Mouse (Mus musculus) cerebellum, adult 2 months (tissue): ENCODE data around the gene E2f8. TPM values are rescaled to one million over a fixed set of nuclear protein-coding genes. Genes with fewer than 3 reads are reported as not detected.

Source experiments
- DNase-seq, 2 experiments: peaks; one replicate each; pipeline ENCODE4 v3.0.0; 2021
- H3K27ac ChIP-seq: fragments of 200-500 bp; 2 replicates; pipeline ENCODE4 v1.5.1; 2012; ENCODE audit warnings: low read length, control low read depth, inconsistent platforms; ENCODE audit not compliant: insufficient read depth
- H3K27me3 ChIP-seq: fragments of 200-500 bp; 2 replicates; pipeline ENCODE4 v1.6.1; 2012; ENCODE audit warnings: inconsistent platforms, mild to moderate bottlenecking, low read length, moderate library complexity; ENCODE audit not compliant: control insufficient read depth, insufficient read depth
- H3K4me1 ChIP-seq: fragments of 200-500 bp; 2 replicates; pipeline ENCODE4 v1.6.1; 2011; ENCODE audit warnings: low read length; ENCODE audit not compliant: control insufficient read depth, insufficient read depth
- H3K4me3 ChIP-seq: fragments of 200-500 bp; replicated peaks from 2 replicates; pipeline ENCODE3; 2011; ENCODE audit warnings: mild to moderate bottlenecking, low read depth, low read length, control low read depth; ENCODE audit not compliant: insufficient read depth
- CTCF ChIP-seq: fragments of 200-500 bp; IDR thresholded peaks from 2 replicates; pipeline ENCODE4 v1.5.1; 2011; ENCODE audit warnings: low read depth, mild to moderate bottlenecking, control low read depth, low read length, moderate library complexity, borderline replicate concordance; ENCODE audit not compliant: insufficient read depth
- POLR2A ChIP-seq: fragments of 200-500 bp; IDR thresholded peaks from 2 replicates; pipeline ENCODE4 v1.6.1; 2011; ENCODE audit warnings: low read length, control low read depth, borderline replicate concordance; ENCODE audit not compliant: insufficient read depth
- WGBS: fragments of 180-500 bp; shearing (Covaris S2); methylation state at CpG from one replicate; pipeline ENCODE4 v1.1.7; 2018; 5-methylcytosine and 5-hydroxymethylcytosine counted together
- polyA plus RNA-seq: library from polyadenylated mRNA; depleted of rRNA; stranded (reverse); fragments of >200 nt; gene quantifications from 2 replicates; pipeline ENCODE4 v1.2.3, GENCODE M21; 2012; rRNA removed

Gene E2f8
- polyA plus RNA-seq: 0.10 and 0.14 TPM in 2 replicates

GRCm38 (mm10) chr7:48881486-48881885 is at the start of gene E2f8:
Gene E2f8, minus strand, starts transcription at chr7:48881596.
- under 1% methylated on average over 40 of the region's 41 CpGs for WGBS
- TF ChIP-seq POLR2A (no peak), CTCF (no peak)
- Histone ChIP-seq H3K4me1 (peaks cover 3% of the 10 kb centered on the region; the same call in 1 of the 2 replicates), H3K4me3 (peak within 1 kb of the TSS; percentile 55), H3K27ac (no peak within 1 kb of the TSS), H3K27me3 (peaks cover 1% of the 10 kb centered on the region; the same call in 1 of the 2 replicates)
- DNase-seq: peak in 1 of 2 experiments; percentile 20

DNA sequence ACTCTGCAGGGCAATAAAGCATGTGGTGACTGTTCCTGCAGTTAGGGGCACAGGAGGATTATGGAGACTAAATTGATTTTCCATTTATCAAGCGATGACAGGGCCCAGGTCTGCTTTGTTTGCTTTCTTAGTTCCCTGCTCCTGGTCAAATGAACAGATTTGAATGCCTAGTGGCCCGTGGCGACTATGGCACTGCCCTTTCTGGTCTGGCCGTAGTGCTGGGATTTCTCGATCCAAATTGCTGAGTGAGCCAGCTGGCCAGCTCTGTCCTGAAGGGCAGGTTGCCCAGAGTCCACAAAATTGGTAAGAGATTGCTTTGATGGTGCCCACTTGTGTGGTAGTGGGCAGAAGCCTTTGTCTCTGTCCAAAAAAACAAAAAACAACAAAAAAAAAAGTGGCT is 49.0 kb upstream of the E2f8 start:
- Histone ChIP-seq H3K27ac (no peak overlapping the region), H3K27me3 (no peaks in the 10 kb centered on the region), H3K4me3 (no peak overlapping the region), H3K4me1 (peaks cover 50% of the 10 kb centered on the region)
- DNase-seq: peak; percentile 90 to 95
- TF ChIP-seq POLR2A: no peak
- peak; percentile 27; the same call in 1 of the 2 replicates for TF ChIP-seq CTCF
- WGBS: 6% methylated on average over 5 of the region's 5 CpGs

DNA sequence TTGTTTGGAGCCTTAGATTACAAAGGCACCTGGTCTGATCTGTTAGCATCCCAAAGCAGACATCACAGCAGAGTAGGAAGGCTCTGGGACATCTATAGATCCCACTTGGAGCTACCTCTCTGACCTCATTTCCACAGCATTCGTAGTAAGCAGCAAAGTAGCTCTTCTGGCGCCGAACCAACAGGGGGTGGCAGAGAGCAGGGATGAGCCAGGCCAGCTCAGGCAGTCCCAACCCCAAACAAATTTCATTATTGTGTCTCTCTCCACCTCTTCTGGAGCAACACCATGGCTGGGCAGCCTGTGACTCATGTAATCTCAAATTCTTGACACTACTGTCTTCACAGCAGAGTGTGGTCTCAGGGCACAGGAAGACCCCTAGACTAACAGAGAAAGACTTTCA is 47.0 kb upstream of the E2f8 start:
- DNase-seq: peak; percentile 74 to 80
- Histone ChIP-seq H3K4me3 (no peak overlapping the region), H3K27me3 (no peaks in the 10 kb centered on the region), H3K27ac (no peak overlapping the region), H3K4me1 (peaks cover 37% of the 10 kb centered on the region)
- TF ChIP-seq CTCF (peak; percentile 86), POLR2A (no peak)
- WGBS: 15% methylated on average over 3 of the region's 3 CpGs

GRCm38 (mm10) chr7:48925214-48925613 is 43.8 kb upstream of the E2f8 start:
- Histone ChIP-seq H3K27ac (no peak overlapping the region), H3K4me3 (no peak overlapping the region), H3K4me1 (peaks cover 14% of the 10 kb centered on the region), H3K27me3 (no peaks in the 10 kb centered on the region)
- WGBS: 95% methylated on average over 3 of the region's 3 CpGs
- TF ChIP-seq POLR2A (no peak), CTCF (no peak)
- DNase-seq: no peak

GRCm38 (mm10) chr7:48923620-48924019 is 42.2 kb upstream of the E2f8 start:
- Histone ChIP-seq H3K27me3 (no peaks in the 10 kb centered on the region), H3K27ac (no peak overlapping the region), H3K4me3 (no peak overlapping the region), H3K4me1 (peaks cover 6% of the 10 kb centered on the region)
- DNase-seq: no peak
- no peak for TF ChIP-seq CTCF
- WGBS: 97% methylated on average over 10 of the region's 10 CpGs

GRCm38 (mm10) chr7:48918389-48918788 is 37.0 kb upstream of the E2f8 start:
- H3K27me3 ChIP-seq: no peaks in the 10 kb centered on the region
- no peaks in the 10 kb centered on the region; the same call in 1 of the 2 replicates for H3K4me1 ChIP-seq
- no peak overlapping the region for H3K4me3 ChIP-seq
- no peak overlapping the region for H3K27ac ChIP-seq
- 59% methylated on average over 11 of the region's 11 CpGs for WGBS
- TF ChIP-seq POLR2A: no peak
- DNase-seq: no peak

- H3K4me1 ChIP-seq: no peaks in the 10 kb centered on the region; the same call in 1 of the 2 replicates
- H3K4me3 ChIP-seq: no peak overlapping the region
- no peak overlapping the region for H3K27ac ChIP-seq
- H3K27me3 ChIP-seq: no peaks in the 10 kb centered on the region
- DNase-seq: no peak
- TF ChIP-seq POLR2A (no peak), CTCF (no peak)
- 53% methylated on average over 5 of the region's 5 CpGs for WGBS
Measured at GRCm38 (mm10) chr7:48917988-48918387, 36.6 kb upstream of the E2f8 start.

DNA sequence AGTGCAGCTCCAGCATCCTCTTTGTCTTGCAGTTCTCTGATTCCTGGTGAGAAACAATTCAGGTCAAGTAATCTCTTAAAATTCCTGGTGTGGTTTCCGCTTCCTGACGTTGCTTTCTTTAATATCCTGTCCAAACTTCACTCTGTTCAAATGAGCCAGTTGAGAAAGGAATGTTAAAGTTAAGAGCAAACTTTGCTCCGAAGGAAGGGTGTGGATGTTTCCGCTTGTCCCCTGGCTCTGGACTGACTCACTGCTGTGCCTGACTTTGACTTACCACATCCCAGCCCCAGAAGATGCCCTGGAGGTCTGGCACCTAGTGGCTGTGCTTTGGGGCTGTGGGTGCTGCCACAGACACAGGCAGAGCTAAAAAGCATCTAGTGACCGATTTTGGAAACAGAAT is 36.1 kb upstream of the E2f8 start:
- no peak for DNase-seq
- TF ChIP-seq POLR2A (no peak), CTCF (no peak)
- Histone ChIP-seq H3K27me3 (no peaks in the 10 kb centered on the region), H3K4me1 (no peaks in the 10 kb centered on the region), H3K4me3 (no peak overlapping the region), H3K27ac (no peak overlapping the region)
- 56% methylated on average over 5 of the region's 5 CpGs for WGBS
